Mouse (Mus musculus) neural tube, embryonic 10.5 days (tissue): Measurements from ENCODE around the gene Spop.
"Not testable (repeated sequence)": the region's sequence is repeated elsewhere in the genome, so short reads cannot be mapped to it uniquely, and the experiment has no call there.

Experiments used
- DNase-seq: peaks from one replicate; pipeline ENCODE4 v3.0.0-alpha.2; 2017; ENCODE audit warnings: low spot score; ENCODE audit errors: extremely low spot score

Spop gene

DNA sequence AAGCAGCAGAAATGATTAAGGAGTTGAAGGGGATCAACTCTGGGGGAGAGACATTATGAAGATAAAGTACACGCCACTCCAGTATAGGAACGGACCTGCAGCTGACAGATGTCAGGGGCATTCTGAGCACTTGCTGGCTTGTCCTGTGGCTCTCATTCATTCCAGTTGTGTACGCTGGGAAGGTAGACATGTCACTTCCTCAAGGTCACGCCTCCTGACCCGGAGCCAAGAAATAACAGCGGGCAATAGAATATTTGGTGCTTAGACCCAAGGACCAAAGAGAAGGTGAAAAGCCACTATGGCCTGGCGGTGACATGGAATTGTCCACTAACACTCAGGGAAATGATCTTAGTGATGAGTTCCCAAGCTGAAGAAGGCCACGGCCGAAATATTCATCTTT is 82.0 kb downstream of the Spop start:
- DNase-seq, result no peak

DNA sequence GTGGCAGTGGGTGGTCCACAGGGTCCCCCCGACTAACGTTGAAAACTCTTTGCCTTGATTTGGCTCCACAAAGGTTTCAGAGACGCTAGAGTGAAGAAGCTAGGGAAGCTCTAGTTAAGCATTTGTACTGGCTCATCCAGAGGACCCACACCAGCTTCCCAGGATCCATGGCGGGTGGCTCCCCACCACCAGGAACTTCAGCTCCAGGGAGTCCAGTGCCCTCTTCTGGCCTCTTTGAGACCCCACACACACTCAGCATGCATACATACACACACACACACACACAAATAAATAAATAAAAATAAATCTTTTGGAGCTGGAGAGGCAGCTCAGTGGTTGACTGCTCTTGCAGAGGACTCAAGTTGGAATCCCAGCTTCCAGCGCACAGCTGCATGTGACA is 84.0 kb downstream of the Spop start:
- no peak for DNase-seq

DNA sequence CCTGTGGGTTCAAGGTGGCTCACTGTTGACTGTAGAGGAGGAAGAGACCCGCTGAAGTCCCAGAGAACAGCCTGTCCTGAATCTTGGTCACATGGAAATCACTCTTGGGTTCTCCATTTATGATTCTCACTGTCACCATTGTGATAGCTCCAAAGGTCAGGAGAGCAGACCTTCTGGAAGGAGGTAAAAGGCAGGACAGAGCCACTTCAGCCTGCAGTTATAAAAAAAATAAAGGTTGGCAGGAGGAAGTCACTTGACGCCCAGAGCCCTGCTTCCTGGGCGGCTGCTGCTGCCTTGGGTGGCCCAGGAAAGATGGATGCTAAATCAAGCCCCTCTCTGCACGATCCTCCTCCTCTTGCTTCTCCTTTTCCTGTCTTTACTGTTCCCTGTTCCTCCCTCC is 86.5 kb downstream of the Spop start:
- DNase-seq, result no peak

DNA sequence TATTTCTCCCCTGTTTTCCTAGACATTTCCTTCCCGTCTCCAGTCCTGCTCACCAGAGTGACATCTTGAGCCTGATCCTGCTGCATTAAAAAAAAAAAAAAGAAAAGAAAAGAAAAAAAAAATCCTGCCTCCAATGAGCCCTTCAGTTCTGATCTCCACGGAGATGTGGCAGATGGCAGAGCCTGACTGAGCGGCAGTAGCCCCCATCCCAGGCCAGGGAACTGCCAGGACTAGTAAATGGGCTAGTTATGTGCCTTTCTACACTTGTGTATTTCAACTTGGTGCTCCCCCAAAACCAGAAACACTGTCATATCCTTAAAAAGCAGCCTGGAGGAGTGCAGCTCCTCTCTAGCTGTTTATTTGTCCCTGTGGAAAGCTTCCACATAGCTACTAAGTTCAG is 87.0 kb downstream of the Spop start:
- no peak for DNase-seq

DNA sequence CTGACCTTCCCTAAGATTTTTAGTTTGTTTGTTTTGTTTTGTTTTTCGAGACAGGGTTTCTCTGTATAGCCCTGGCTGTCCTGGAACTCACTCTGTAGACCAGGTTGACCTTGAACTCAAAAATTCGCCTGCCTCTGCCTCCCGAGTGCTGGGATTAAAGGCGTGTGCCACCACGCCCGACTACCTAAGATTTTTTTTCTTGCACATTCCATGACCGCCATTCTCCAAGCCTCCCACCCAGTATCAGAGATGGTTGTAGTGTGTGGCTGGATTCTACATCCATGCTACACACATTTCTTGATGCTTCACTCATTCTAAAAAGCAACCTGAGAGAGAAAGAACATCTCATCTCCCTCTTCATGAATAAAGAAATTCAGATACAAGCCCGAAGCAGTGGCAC is 87.9 kb downstream of the Spop start:
- DNase-seq, result not testable (repeated sequence)

DNA sequence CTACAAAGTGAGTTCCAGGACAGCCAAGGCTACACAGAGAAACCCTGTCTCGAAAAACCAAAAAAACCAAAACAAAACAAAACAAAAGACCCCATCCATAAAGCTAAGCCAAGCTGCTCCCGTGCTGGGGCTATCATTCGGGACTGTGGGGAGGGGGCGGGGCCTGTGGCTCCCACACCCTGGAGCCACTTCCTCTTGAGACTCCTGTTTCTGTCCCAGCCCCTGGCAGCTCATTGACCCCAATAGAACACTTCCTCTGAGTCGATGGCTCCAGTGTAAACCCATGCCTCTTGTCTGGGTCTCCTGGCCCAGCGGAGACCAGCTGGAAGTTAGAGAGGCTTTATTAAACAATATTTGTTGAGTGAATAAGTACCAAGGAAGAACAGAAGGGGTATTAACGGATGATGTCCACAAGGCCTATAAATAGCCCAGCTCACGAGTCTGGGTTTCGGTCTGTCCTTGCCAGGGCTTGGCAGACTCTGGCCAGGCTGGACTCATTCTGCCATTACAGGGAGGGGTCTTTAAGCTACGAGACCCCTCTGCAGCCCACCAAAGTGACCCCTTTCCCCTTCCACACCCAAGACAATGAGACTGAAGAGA is 89.8 kb downstream of the Spop start:
- no peak for DNase-seq

DNA sequence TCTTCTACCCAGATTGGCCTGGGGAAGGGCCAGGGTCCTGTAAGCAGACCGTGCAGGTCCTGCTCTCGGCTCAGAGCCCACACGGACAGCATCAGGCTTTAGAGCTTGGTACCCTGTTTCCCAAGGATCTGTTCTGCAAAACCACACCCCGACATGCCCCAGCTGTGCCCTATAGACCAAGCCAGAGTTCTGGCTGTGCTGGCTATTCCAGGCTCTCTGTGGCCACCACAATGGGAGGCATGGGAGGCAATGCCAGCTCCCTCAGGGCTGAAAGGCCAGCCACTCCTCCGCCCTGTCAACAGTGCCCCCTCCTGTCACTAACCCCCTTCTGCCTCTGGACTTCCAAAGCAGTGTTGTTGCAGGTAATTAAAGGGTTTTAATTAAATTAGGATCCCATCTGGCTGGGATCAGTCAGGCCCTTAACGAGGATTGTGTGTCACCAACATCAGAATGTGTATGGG is 90.4 kb downstream of the Spop start:
- no peak for DNase-seq

DNA sequence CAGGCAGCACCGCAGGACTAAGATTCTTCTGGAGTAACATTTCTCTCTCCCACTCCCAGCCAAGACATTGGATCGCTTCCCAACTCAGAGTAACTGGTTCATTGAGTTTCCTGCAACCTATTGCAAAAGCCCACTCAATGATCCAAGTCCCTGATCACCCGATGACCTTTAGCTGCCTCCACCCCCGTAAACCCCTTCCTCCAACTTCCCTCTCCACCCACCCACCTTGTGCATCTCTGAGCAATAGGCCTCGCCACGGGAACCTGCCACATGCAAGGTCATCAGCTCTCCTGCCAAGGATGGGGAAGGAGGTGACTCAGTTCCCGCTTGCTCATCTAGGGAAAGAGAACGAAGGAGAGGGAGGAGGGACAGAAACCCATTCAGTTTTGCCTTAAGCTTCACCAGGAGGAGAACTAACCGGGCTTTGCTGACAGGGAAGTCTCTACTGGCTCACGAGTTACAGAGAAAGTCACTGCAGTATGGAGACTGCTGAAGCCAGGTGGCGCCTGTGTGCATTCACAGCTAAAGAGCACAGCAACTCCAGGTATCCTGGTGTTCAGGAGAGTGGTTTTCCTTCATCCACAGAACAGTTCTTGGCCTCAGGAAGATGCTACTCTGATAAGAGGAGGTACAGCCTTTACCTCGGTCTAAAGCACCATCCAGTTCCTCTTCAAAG is 93.3 kb downstream of the Spop start:
- DNase-seq, result no peak

DNA sequence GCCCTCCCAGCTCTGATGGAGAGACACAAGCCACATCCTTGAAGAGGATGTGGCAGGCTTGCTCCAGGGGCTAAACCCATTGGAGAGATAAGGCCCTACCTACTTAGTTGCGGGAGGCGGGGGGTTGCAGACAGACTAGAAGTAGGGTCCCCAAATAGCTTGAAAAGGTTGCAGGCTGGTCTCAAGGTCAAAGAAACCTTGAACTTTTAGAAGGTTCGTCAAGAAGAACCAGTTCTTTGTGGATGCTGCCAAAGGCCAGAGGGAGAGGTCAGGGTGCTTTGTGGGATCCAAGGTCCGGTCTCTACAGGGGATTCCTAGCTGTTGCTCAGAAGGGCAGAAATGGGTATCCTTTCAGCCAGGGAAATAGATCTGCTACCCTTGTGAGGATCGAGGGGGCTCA is 93.9 kb downstream of the Spop start:
- no peak for DNase-seq

DNA sequence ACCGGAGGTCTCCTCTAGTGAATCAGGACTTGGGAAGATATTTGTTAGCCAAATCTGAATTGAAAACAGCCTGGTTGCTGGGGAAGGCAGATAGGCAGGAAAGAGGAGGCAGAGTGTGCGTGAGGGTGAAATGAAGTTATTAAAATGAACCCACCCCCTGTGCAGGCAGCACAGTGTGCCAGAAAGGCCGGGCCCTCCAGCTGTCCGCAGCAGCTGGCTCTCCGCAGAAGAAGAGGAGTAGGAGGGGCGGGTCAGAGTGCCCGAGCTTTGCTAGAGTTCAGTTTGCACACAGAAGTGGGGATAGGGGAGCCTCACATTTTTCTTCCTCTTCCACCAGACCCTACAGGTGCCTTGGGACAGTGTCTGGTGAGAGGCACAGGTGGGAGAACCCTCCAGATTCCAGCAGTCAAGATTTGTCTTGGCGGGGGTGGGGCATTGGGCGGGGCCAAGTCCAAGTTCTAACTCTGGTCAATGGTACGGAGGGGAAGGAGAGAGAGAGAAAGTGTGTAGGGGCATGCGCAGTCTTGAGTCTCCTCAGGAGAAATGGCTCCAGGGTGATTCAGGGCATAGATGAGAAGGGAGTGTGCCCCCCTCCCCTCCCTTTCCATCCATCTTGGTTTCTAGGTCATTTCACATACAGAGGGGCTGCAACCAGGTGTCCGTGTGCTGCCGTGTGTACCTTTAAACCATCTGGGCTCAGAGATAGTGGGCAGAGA is 94.5 kb downstream of the Spop start:
- no peak for DNase-seq

DNA sequence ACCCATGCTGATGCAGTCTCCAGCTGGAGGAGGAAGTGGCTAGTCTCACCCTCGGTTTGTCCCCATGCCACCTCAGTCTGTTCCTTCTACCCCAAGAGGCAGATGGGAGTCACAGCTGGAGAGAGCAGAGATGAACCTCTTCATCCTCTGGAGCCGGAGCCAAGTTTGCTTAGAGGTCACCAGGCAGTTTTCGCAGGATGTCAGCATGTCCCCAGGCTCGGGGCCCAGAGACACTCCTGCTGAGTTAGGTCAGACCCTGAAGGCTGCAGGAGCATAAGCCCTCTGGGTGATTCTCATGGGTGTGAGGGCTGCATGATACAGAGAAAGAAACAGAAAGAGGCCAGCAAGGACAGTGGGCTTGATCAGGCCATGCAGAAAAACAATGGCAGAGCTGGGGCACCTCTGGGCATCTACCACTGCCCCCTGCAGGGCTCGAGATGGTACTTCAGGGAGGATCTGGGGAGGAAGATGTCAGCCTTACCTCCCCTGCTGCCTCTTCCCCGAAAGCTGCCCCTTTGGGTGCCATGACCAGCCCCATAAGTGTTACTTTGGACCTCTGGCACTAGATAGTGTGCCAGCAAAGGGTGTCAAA is 95.3 kb downstream of the Spop start:
- DNase-seq, result no peak

DNA sequence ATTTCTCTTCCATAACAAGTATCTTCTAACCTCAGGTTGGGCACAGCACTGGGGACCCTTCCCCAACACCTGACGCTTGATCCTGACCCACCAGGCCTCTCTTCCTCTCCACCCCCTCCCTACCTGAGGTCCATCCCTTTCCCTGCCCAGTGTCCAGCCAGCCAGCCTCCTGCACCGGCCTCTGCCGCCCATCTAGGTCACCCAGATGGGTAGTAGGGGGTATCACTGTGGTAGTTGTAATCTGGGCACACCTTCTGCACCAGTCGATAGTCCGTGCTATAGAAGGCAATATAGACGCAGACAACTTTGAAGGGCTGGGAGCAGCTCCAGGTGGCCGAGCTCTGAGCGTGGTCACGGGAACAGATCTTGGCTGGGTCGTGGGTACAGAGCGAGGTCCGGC is 96.8 kb downstream of the Spop start:
- DNase-seq, result no peak

DNA sequence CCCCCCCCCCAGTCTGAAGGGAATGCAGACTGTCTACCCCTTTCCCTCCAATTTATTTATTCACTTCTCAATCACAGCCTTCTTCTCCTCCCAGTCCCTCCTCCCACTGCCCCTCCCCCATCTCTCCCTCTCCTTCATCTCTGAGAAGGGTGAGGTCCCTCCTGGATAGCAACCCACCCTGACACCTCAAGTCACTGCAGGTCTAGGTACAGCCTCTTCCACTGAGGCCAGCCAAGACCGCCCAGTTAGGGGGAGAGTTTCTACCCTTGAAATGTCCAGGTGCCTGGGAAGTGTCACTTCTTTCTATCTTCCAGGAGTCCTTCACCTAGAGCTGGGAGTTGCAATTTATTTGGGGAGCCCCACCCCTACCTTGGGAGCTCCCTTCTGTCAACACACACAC is 98.0 kb downstream of the Spop start:
- no peak for DNase-seq

DNA sequence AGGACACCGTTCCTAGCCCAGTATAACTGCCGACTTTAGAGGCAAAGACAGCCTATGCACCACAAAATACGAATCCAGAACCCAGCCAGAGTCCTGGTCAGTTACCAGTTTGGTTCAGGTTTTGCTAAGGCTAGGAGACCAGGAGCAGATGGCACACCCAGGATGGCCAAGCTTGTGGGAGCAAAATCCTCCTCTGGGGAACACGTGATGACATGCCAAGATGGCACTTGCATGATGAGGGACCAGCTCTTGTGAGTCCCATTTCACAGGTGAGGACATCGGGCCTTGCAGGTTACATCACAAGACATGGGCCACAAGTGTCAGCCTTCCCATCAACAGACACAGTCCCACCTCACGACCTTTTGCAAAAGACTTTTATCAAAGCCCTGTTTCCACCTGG is 98.5 kb downstream of the Spop start:
- DNase-seq, result no peak

DNA sequence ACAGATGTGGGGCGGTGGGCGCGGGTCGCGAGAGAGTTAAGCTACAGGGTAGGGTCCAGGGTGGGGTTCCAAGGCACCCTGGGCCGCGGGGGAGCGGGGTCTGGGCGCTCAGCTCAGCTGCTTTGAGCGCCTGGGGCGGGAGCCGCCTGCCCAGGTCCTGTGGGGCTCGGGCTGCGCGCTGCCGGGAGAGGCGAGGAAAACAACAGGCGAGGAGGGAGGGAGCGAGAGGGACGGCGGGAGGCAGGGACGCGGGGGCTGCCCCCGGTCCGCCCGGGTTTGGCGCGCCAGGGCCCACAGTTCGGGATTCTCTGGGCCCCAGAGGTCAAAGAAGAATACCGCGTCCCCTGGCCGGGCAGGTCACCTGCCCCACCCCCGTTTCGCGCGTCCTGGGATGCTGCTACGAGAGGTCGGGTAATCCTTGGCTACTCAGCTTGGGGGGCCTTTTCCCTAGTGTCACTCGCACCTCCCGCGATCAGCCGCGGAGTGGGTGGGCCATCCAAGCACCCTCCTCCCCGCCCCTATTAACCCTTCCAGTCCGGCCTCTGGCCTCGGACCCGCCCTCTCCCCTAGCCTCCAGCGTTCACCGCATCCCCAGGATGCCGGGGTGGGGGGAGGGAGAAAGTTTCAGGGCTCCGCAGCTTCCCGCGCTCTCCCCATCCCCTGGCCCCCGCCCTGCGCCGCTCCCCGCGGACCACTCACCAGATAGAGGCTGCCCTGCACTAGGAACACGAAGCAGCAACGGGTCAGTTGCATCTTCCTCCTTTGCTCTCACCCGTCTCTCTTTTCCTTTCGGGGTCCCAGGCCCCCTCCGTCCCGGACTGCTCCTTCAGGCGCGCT is 99.8 kb downstream of the Spop start:
- peak; percentile 48 for DNase-seq

DNA sequence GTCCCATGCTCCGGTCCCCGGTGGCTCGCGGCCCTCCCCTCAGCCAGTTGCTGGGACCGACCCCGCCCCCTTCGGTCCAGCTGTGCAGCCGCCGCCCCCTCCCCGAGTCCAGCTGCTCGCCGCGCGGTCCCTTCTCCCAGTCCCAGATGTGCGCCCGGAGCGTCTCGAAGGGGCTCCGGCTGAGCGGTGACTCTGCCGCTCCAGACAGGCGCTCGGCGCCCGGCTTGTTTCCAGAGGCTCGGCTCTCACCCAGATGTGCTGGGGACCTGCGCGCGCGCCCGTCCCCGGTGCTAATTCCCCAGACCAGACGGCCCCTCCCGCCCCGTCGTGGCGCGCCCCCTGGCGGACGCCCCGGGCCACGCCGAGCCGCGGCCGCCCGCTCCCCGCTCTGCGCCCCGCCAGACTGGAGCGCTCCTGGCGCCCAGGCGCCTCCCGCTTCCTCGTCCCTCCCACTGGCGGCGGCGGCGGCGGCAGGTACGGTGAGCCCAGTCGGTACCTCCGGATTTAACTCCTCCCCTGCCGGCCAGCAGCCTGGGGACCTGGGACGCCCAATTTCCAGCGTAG is 100.5 kb downstream of the Spop start, which contains the start of gene Nxph3:
Gene Nxph3, minus strand, starts transcription at position 273 of the 564 bp plus-strand sequence.
- DNase-seq, result peak; percentile 82

DNA sequence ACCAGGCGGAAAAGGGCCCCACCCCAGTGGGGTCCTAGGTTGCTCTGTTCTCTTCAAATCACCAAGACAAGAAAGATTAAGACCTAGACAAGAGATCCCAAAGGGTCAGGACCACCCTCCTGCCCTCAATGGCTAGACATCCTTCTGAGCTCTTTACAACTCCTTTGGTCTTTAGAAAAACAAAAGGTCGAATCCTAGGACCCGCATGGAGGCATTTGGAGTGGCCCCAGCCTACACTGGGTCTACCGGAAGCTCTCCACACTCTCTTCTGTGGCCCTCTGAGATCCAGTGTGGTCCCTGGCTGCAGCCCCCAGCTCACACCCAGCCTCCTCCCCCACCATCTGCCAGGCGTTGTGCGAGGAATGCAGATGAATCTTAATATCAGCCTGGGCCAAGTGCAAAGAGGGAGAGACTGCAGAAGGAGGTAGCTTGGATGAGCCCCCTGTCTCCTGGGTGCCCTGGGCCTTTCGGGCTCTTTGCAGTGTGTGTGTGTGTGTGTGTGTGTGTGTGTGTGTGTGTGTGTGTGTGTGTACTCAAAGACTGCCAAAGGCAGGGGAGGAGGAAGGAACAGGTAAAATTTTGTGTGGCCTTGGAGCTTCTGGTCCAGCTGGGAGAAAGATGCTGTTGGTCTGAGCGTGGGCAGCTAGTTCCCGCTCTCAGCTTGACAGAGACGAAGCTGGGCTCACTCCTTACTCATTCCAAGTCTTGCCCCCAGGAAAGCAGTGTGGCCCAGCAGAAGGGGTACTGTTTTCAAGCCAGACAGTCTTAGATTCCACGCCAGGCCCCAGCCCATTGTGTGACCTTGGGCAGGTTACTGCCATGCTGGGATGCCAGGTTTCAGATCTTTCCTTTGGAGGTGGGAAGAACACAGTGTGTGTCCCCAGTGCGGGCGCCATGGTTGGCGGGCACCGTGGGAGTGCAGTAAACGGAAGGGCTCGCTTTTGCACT is 101.8 kb downstream of the Spop start:
- DNase-seq, result peak; percentile 40

DNA sequence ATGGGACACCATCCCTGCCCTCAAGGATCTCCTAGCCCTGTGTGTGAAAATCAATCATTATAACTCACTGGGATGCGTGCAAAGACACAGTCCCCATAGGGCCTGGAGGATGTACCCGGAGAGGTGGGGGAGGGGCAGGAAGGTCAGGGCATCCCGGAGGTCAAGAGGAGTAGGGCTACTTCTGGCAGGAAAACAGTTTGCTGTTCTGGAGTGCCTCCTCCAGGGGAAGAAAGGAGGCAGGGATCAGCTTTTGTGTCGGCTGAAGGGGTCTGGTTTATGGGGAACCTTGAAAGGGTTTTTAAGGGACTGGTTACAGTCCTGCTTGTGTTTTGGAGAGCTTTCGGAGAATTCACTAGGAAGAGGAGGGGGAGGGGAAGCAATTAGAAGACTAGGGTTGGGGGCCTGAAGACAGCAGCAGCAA is 102.6 kb downstream of the Spop start:
- DNase-seq, result peak; percentile 70

DNA sequence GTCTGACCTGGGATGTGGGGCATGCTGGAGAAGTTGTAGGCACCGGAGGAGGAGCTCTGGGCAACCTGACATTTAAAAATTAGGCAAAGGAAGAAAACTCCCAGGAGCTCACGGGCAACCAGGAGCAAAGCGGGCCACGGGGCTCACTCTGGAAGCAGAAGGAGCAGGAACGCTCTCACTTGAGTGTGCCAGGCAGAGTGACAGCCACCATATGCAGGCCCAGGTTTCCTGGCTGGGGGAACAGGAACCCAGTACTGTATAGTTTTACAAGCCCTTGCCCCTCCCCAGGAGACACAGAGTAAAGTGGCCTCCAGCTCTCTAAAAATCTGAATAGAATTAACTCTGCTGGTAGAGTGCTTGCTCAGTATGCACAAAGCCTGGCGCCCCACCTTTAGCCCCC is 103.3 kb downstream of the Spop start:
- DNase-seq, result no peak

DNA sequence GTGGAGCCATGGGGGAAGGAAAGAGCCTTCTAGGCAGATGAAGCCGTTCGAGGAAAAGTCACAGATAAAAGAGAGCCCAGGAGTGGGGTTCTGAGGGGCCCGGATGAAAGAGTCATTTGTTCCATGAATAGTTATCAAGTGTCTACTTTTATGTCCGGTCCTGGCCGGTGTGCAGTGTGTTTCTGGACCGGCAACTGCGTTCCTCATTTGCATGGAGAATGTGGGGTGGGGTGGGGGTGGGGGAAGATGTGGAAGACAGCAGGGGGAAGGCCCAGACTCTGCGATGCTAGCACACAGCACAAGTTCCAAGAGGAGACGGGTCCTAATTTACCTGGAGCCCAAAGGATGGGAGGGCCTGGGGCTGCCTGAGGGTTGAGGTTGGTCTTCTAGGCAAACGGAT is 105.4 kb downstream of the Spop start:
- DNase-seq, result no peak
